Mouse (Mus musculus): ENCODE data around the gene Sdf4. TPM values are rescaled to one million over a fixed set of nuclear protein-coding genes. Genes with fewer than 3 reads are reported as not detected.

The Sdf4 gene
- total and polyA plus RNA-seq, 3 experiments = 23.7 to 91.0 (median 79.2) TPM

- TF ChIP-seq POLR2A (IDR thresholded peaks at IDR 0.05; ENCODE audit: insufficient read depth, low read depth, low read length) = no peak
- no peak for TF ChIP-seq CTCF (IDR thresholded peaks at IDR 0.05)
- no peak overlapping the region for H3K4me3 ChIP-seq
- 90% methylated on average over 4 of the region's 4 CpGs for WGBS
- intact Hi-C loops (cut with DNase I) = no loop called here
- no peaks in the 10 kb centered on the region for H3K4me1 ChIP-seq (ENCODE audit: control insufficient read depth, insufficient read depth, low read length)
- H3K27me3 ChIP-seq (ENCODE audit: control insufficient read depth, insufficient read depth, low read length) = no peaks in the 10 kb centered on the region
- H3K79me2 ChIP-seq (replicated peaks; ENCODE audit: control insufficient read depth, insufficient read depth, low read length) = no peaks in the 10 kb centered on the region
- DNase-seq = no peak
- no peak overlapping the region for H3K27ac ChIP-seq
- H3K36me3 ChIP-seq (ENCODE audit: control insufficient read depth, insufficient read depth, low read length) = no peaks in the 10 kb centered on the region
- H3K9ac ChIP-seq (ENCODE audit: low read depth, low read length) = no peak overlapping the region
Measured at GRCm38 (mm10) chr4:156008369-156008768, 15.7 kb downstream of the Sdf4 start.

DNA sequence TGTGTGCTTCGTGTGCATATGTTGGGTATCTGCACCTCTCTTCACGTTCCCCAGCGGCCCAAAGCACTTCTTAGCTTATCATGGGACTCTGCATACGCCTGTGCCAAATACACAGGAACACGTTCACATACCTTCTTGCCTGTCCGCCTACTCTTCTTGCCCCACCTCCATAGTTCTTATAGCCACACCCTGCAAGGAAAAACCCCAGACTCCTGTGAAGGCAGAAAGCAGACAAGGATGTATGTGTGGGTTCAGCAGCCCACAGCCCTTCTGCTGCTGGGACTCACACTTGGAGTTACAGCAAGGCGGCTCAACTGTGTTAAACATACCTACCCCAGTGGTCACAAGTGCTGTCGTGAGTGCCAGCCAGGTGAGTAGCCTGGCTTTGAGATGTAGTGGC is 21.0 kb downstream of the Sdf4 start, which contains the start of gene Tnfrsf4:
Tnfrsf4 (plus strand) TSS at position 207 of the 400 bp plus-strand sequence.
- H3K9ac ChIP-seq (ENCODE audit: low read depth, low read length) = no peak within 1 kb of the TSS
- no peak for TF ChIP-seq POLR2A (IDR thresholded peaks at IDR 0.05; ENCODE audit: insufficient read depth, low read depth, low read length)
- intact Hi-C loops (cut with DNase I) = no loop called here
- no peaks in the 10 kb centered on the region for H3K4me1 ChIP-seq (ENCODE audit: control insufficient read depth, insufficient read depth, low read length)
- H3K79me2 ChIP-seq (replicated peaks; ENCODE audit: control insufficient read depth, insufficient read depth, low read length) = no peaks in the 10 kb centered on the region
- no peaks in the 10 kb centered on the region for H3K27me3 ChIP-seq (ENCODE audit: control insufficient read depth, insufficient read depth, low read length)
- H3K4me3 ChIP-seq = no peak within 1 kb of the TSS
- WGBS = 77% methylated on average over 8 of the region's 8 CpGs
- DNase-seq = no peak
- H3K36me3 ChIP-seq (ENCODE audit: control insufficient read depth, insufficient read depth, low read length) = no peaks in the 10 kb centered on the region
- no peak within 1 kb of the TSS for H3K27ac ChIP-seq

- no peak for DNase-seq
- H3K4me1 ChIP-seq (ENCODE audit: control insufficient read depth, insufficient read depth, low read length) = no peaks in the 10 kb centered on the region
- no peaks in the 10 kb centered on the region for H3K27me3 ChIP-seq (ENCODE audit: control insufficient read depth, insufficient read depth, low read length)
- no peak overlapping the region for H3K4me3 ChIP-seq
- no peaks in the 10 kb centered on the region for H3K36me3 ChIP-seq (ENCODE audit: control insufficient read depth, insufficient read depth, low read length)
- 81% methylated on average over 2 of the region's 2 CpGs for WGBS
- H3K27ac ChIP-seq = no peak overlapping the region
- no peak overlapping the region for H3K9ac ChIP-seq (ENCODE audit: low read depth, low read length)
- TF ChIP-seq EP300 (IDR thresholded peaks at IDR 0.05; ENCODE audit: insufficient read depth, low read depth, low read length) (no peak), CTCF (IDR thresholded peaks at IDR 0.05) (no peak), POLR2A (IDR thresholded peaks at IDR 0.05; ENCODE audit: insufficient read depth, low read depth, low read length) (no peak)
- intact Hi-C loops (cut with DNase I) = no loop called here
- H3K79me2 ChIP-seq (replicated peaks; ENCODE audit: control insufficient read depth, insufficient read depth, low read length) = no peaks in the 10 kb centered on the region
Measured at GRCm38 (mm10) chr4:156014436-156014835, 21.8 kb downstream of the Sdf4 start.

DNA sequence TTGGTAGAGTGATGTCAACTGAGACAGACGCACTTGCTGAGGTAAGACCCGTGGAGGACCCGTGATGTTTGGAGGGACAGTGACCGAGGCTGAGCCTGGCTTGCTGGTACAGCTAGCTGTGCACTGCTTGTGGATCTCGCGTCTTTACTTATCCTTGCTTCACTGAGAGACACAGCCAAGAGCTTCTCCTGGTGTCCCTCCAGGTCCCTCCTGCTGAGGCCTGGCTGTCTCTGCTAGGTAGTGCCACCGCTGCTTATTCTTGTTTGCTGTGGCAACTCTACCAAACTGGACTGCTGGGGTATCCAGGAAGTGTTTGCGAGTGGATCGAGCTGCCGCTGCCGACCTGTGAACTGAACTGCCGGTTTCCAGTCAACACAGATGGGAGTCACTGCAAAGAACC is 27.1 kb downstream of the Sdf4 start:
- intact Hi-C loops (cut with DNase I) = loop anchor here (10.0 kb wide), 1 partner anchor 85 kb away; the partner anchor contains the start of gene 9430015G10Rik
- H3K4me3 ChIP-seq = no peak overlapping the region
- no peaks in the 10 kb centered on the region for H3K4me1 ChIP-seq (ENCODE audit: control insufficient read depth, insufficient read depth, low read length)
- no peak overlapping the region for H3K27ac ChIP-seq
- H3K27me3 ChIP-seq (ENCODE audit: control insufficient read depth, insufficient read depth, low read length) = no peaks in the 10 kb centered on the region
- no peaks in the 10 kb centered on the region for H3K79me2 ChIP-seq (replicated peaks; ENCODE audit: control insufficient read depth, insufficient read depth, low read length)
- no peaks in the 10 kb centered on the region for H3K36me3 ChIP-seq (ENCODE audit: control insufficient read depth, insufficient read depth, low read length)
- H3K9ac ChIP-seq (ENCODE audit: low read depth, low read length) = no peak overlapping the region
- TF ChIP-seq CTCF (IDR thresholded peaks at IDR 0.05) (no peak), POLR2A (IDR thresholded peaks at IDR 0.05; ENCODE audit: insufficient read depth, low read depth, low read length) (no peak), EP300 (IDR thresholded peaks at IDR 0.05; ENCODE audit: insufficient read depth, low read depth, low read length) (no peak)
- WGBS = 88% methylated on average over 12 of the region's 12 CpGs
- DNase-seq = no peak

DNA sequence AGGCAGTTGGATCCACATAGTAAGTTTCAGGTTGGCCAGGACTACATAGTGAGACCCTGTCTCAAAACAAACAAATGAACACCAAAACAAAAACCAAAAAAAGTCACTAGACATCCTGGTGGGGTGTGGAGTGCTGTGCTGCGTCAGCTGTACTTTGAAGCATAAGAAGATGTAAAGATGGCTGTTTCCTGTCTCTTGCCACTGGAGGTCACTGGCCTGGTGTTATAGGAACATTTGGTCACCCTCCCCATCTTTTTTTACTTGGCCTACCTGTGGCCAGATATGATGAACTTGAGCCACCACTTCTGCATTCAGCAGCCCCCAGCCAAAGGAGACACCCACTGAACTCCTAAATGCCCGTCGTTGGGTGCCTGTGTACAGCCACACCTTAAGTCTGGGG is 28.7 kb downstream of the Sdf4 start:
- no peaks in the 10 kb centered on the region for H3K79me2 ChIP-seq (replicated peaks; ENCODE audit: control insufficient read depth, insufficient read depth, low read length)
- 60% methylated on average over 3 of the region's 3 CpGs for WGBS
- no peaks in the 10 kb centered on the region for H3K36me3 ChIP-seq (ENCODE audit: control insufficient read depth, insufficient read depth, low read length)
- H3K4me3 ChIP-seq = no peak overlapping the region
- H3K27me3 ChIP-seq (ENCODE audit: control insufficient read depth, insufficient read depth, low read length) = no peaks in the 10 kb centered on the region
- no peak for DNase-seq
- no peak overlapping the region for H3K9ac ChIP-seq (ENCODE audit: low read depth, low read length)
- intact Hi-C loops (cut with DNase I) = loop anchor here (10.0 kb wide), 1 partner anchor 83 kb away; the partner anchor contains the start of gene 9430015G10Rik
- peaks cover 2% of the 10 kb centered on the region; the same call in 1 of the 2 replicates for H3K4me1 ChIP-seq (ENCODE audit: control insufficient read depth, insufficient read depth, low read length)
- TF ChIP-seq EP300 (IDR thresholded peaks at IDR 0.05; ENCODE audit: insufficient read depth, low read depth, low read length) = no peak
- no peak for TF ChIP-seq CTCF (IDR thresholded peaks at IDR 0.05)
- TF ChIP-seq POLR2A (IDR thresholded peaks at IDR 0.05; ENCODE audit: insufficient read depth, low read depth, low read length) = no peak
- no peak overlapping the region for H3K27ac ChIP-seq

DNA sequence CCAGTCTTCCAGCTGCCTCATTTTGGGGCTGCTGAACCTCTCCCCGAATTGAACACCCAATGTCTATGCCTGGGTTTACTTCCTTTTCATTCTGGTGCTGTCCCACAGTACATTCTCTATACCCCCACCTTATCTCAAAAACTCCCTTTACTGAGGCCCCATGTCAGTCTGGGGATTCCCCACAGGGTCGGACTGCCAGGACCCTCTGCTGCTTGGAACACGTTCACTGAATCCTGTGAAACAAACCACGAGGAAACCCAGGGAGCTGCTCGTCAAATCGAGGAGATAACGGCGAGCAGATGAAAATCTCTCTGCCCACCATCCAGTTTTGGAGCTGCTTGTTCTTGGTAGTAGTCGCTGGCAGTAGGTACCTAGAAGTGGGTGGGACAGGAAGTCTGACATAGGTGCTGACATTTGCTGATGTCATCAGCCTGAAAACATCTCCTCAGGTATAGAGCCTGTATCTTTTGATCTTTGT is 29.3 kb downstream of the Sdf4 start:
- Histone ChIP-seq H3K36me3 (ENCODE audit: control insufficient read depth, insufficient read depth, low read length) (no peaks in the 10 kb centered on the region), H3K4me1 (ENCODE audit: control insufficient read depth, insufficient read depth, low read length) (peaks cover 3% of the 10 kb centered on the region; the same call in 1 of the 2 replicates), H3K27ac (no peak overlapping the region), H3K4me3 (no peak overlapping the region), H3K79me2 (replicated peaks; ENCODE audit: control insufficient read depth, insufficient read depth, low read length) (no peaks in the 10 kb centered on the region), H3K9ac (ENCODE audit: low read depth, low read length) (no peak overlapping the region), H3K27me3 (ENCODE audit: control insufficient read depth, insufficient read depth, low read length) (no peaks in the 10 kb centered on the region)
- 42% methylated on average over 9 of the region's 9 CpGs for WGBS
- no peak for DNase-seq
- TF ChIP-seq EP300 (IDR thresholded peaks at IDR 0.05; ENCODE audit: insufficient read depth, low read depth, low read length) = no peak
- TF ChIP-seq POLR2A (IDR thresholded peaks at IDR 0.05; ENCODE audit: insufficient read depth, low read depth, low read length) = no peak
- no peak for TF ChIP-seq CTCF (IDR thresholded peaks at IDR 0.05)
- intact Hi-C loops (cut with DNase I) = loop anchor here (10.0 kb wide), 1 partner anchor 83 kb away; the partner anchor contains the start of gene 9430015G10Rik

Data from heart, adult 2 months (tissue).